Mouse (Mus musculus): Measurements from ENCODE around the gene Dnajb11.
A peak's percentile ranks its signal among the peaks of the same experiment; 100 is the strongest.

The Dnajb11 gene

GRCm38 (mm10) chr16:22857431-22858113 is at the start of gene Dnajb11, which contains the start of gene Tbccd1:
Gene Dnajb11, plus strand, starts transcription at chr16:22857845.
Gene Tbccd1, minus strand, starts transcription at chr16:22857669.
- DNase-seq (ENCODE audit: extremely low read depth, low read depth) = peak; percentile 99

DNA sequence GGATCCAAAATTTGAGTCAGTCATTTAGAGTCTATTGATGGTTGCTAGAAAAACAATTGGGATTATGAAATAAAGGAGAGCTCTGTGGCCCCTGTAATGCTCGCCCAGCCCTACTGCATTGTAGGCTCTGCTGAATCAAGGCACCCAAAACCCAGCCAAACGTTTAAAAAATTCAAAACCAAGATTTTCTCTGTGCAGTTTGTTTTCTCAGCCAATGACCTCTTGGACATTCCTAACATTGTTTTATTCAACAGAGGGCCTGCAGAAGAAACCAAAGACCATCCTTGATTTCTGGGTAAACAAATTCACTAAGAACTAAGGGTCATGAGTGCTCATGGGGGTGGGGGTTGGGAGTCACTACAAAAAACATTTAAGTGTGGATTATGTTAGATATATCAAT is 46.2 kb upstream of the Dnajb11 start, which contains the start of gene Crygs:
Gene Crygs (minus strand): TSS at position 101 of the 400 bp plus-strand sequence.
- DNase-seq (ENCODE audit: extremely low read depth, low read depth) = no peak

DNA sequence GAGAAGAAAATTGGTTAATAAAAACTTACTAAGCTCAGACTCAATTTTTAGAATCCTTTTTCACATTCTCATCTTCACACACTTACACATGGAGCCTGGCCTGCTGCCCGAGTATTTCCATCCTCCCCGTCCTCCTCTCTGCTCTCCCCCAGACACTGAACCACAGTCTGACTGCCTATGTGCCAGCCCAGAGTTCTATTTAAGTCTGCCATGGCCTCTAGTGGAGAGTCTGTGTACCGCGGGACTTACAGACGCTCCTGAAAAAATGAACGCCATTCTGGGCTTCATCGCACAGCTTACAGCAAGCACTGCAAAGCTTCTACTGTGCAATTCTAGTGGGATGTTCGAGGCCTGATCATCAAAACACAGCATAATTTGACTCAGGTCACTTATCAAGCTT is 36.9 kb upstream of the Dnajb11 start:
- no peak for DNase-seq (ENCODE audit: extremely low read depth, low read depth)

DNA sequence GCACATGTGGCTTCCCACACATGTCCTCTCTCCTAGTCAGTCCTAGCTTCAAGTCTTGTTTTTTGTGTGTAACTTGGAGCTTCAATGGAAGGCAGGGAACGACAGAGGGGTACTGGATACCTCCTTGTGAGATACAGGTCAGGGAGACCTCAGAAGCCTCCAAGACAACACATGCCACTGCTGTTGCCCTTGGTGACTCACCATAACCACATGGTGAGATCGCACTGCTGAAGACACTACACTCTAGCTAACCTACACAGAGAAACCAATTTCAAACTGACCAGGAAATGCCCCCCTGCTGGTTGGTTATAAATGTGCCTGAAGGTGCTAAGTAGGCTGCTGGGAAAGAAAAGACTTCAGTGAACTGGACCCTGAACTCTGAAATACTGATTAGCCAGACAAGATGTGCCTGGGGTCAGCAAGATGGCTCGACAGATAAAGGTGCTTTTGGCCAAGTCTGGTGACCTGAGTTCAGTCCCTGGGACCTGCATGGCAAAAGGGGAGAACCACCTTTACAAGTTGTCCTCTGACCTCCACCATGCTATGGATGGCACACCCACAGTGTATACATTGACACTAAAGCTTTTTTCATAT is 24.6 kb upstream of the Dnajb11 start:
- no peak for DNase-seq (ENCODE audit: extremely low read depth, low read depth)

DNA sequence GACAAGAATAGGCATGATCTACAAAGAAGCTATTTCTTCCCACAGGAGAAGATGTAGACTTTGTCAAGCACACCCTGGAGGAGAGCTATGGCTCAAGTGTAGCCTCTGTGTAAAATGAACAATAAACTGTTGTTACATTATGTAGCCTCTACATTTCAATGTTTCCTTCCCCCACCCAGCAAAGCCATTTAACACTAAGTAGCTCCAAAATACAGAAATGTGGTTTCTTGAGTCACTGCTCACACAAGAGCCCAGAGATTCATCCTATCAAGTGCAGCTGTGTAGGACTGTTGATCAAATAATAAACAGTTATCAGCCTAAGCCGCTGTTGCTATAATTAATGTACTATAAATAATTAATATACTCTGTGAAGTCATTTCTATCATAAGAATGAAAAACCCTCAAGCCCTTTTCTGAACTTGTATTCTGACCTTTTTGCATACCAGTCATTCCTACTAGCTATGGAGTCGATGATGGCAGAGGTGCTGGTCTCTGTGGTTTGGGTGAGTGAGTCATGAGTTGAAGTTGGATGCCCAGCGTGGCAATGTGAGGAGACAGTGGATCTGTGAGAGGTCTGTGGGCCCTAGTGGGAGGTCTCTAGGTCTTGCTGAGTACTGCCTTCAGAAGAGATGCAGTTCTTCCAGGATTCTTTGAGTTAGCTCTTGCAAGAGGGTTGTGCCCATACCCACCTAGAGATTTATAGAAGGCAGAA is 18.3 kb upstream of the Dnajb11 start:
- DNase-seq (ENCODE audit: extremely low read depth, low read depth) = no peak

DNA sequence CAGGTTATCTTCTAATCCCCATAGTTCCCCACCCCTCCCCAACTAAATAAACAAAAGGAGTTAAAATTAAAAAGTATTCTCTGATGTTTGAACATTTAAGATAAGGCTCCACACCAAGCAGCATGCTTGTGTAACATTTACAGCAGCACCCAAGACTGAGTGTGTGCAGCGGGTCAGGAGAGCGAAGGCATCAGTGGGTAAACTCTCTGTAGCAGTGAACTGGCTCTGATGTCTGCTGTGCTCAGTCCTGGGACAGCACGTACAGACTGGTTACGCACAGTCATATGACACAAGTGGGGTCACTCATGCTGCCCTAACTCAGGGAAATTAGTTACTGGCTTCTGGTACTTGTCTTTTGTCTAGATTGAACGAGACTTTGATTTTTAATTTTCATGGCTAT is 14.8 kb upstream of the Dnajb11 start:
- DNase-seq (ENCODE audit: extremely low read depth, low read depth) = no peak

DNA sequence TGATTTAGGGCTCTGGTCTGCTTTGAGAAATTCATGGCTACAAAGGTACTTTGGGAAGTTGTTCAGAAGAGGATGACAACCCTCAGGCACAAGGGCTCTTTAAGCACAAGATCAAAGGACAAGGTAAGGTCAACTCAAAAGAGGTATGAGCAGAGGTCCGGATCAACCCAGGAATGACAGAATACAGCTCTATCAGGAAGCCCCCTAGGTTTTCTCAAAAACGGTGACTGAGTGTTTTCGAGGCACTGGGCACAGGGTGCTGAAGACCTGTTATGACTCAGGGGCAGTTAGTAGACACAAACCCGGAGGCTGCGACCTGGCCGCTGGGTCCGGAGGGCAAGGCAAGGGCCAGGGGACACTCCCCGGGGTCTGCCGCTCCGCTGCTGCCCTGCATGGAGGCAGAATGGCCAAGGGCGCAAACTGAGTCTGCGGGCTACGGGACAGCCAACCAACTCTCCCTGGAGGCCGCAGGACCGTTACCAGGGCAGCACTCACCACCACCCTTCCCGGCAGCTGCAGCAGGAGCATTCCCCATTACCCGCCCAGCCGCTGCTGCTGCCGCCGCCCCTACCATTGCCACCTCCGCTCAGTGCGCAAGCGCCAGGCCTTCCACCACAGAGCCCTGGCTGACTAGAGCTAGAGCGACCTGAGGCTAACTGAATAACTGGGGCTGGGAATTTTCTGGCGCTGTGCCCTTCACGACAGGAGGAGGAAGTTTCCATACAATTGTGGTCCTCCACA is 13.4 kb upstream of the Dnajb11 start:
- no peak for DNase-seq (ENCODE audit: extremely low read depth, low read depth)

DNA sequence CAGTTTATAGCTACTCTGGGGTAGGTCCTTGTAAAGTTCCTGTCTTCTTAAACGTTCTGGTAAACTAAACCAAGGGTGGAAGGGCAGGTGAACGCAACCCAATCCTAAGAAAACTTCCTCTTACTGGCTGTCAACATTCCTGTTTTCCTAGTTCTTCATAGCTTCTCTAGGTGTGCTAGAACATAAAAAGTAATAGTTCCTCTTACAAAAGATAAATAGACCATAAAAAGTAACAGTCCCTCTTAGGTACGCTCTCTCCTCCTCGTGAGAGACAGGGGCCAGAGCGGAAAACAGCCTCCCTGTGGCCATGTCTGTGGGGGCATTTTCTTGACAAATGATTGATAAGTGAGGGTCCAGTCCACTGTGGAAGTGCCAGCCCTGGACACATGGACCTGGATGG is 12.8 kb upstream of the Dnajb11 start:
- no peak for DNase-seq (ENCODE audit: extremely low read depth, low read depth)

- DNase-seq (ENCODE audit: extremely low read depth, low read depth) = no peak
Observed at GRCm38 (mm10) chr16:22845481-22845880, 12.2 kb upstream of the Dnajb11 start.

- no peak for DNase-seq (ENCODE audit: extremely low read depth, low read depth)
Observed at GRCm38 (mm10) chr16:22847686-22848085, 10.0 kb upstream of the Dnajb11 start.

GRCm38 (mm10) chr16:22848331-22848730 is 9.3 kb upstream of the Dnajb11 start:
- no peak for DNase-seq (ENCODE audit: extremely low read depth, low read depth)

- DNase-seq (ENCODE audit: extremely low read depth, low read depth) = no peak
Observed at GRCm38 (mm10) chr16:22852709-22853108, 4.9 kb upstream of the Dnajb11 start.

- DNase-seq (ENCODE audit: extremely low read depth, low read depth) = peak; percentile 55
Observed at GRCm38 (mm10) chr16:22856773-22857172, 872 bp upstream of the Dnajb11 start.

DNA sequence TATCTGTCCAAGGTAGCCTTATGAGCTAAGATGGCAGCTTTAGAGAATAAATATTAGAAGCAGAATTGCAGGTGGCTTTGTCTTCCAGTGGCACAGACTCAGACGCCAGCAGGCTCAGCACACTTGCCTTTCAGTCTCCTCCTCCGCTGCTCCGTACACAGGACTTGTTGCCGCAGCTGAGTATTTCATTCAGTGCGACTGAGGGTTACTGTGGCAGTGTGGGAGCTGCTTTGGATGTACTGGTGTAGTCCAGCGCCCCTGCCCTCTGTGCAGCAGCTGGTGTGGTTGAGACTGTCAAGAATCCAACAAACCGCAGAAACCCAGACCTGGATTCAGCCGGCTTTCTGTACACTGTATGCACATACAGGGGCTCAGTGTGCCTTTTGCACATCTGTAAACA is 14.8 kb downstream of the Dnajb11 start:
- no peak for DNase-seq (ENCODE audit: extremely low read depth, low read depth)

DNA sequence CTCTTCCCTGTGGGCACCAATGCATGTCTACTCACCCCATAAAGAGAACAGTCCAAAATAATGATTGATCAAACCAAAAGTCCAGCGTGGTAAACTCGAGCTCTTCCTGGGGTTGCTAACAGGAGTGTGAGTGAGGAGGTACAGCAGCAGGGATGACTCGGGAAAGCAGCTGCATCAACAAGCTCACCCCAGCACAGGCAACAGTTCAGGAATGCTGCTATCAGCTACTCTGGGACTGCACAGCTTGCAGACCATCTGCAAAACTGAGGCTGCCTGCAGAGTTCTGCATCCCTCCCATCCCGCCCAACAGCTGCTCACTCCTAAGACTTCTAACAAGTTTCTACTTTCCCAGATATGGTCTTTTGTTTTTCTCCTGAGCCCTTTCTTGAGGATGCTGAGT is 15.7 kb downstream of the Dnajb11 start:
- DNase-seq (ENCODE audit: extremely low read depth, low read depth) = no peak

GRCm38 (mm10) chr16:22876218-22877043 is 18.8 kb downstream of the Dnajb11 start:
- DNase-seq (ENCODE audit: extremely low read depth, low read depth) = no peak

GRCm38 (mm10) chr16:22877660-22878390 is 20.2 kb downstream of the Dnajb11 start:
- no peak for DNase-seq (ENCODE audit: extremely low read depth, low read depth)

- DNase-seq (ENCODE audit: extremely low read depth, low read depth) = no peak
Observed at GRCm38 (mm10) chr16:22878716-22879115, 21.1 kb downstream of the Dnajb11 start.

DNA sequence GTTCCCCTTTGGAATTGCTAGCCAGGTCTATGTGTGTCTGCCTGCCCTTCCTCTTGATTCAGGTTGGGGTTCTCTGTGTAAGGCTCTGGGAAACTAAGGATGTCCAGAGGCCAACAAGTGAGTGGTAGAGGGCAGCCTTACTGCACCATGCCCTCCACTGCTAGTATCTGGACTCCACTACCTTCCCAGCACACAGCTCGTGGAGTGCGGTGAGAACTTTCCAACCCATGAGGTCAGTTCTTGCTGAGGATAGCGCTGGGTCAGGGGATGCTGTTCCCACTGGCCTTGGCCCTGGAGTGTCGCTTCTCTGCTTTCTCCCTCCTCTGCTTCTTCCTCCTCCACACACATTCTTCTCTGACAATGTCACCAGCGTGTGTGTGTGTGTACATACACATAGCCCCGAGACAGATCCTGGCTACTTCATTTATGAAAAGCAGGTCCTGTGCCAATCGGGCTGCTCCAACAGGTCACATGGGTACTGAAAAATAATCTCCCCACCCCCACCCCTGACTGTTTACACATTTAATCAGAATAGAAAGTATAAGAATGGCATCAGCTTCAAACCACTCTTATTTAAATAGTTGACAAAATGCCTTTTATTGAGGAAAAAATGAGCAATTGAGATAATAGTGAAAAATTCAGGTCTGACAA is 22.4 kb downstream of the Dnajb11 start:
- no peak for DNase-seq (ENCODE audit: extremely low read depth, low read depth)

DNA sequence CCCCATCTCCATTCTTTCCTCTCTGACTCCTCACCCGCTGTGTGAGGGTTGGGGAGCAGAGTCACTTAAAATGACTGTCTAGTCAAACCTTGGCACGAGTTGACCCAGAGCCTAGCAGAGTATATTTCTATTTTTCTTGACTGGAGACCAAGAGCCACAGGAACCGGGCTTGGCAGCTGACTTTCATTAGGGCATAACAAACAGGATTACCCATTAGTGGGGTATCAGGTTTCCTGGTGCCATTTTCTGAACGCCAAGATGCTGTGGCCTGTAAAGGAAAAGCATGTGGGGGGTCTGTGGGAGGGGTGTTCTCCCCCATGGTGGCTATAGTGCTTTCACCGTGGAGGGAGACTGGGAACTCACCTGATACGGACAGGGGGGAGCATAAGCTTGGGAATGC is 23.3 kb downstream of the Dnajb11 start:
- DNase-seq (ENCODE audit: extremely low read depth, low read depth) = no peak
